Mouse (Mus musculus) liver, embryonic 13.5 days (tissue): ENCODE measurements around the gene Trappc4. TPM values are rescaled to one million over a fixed set of nuclear protein-coding genes. Genes with fewer than 3 reads are reported as not detected.
"Not testable (repeated sequence)": the region's sequence is repeated elsewhere in the genome, so short reads cannot be mapped to it uniquely, and the experiment has no call there.

Source experiments
- ATAC-seq: fragments of 200-750 bp; cut with Nextera tagmentation; 2 replicates; pipeline ENCODE4 v1.8.0; 2017; ENCODE audit warnings: low read depth, mild to moderate bottlenecking, moderate number of reproducible peaks, moderate library complexity
- DNase-seq: peaks from one replicate; pipeline ENCODE4 v3.0.0; 2022
- H3K27ac ChIP-seq: fragments of 300-500 bp; sonication (generic); 2 replicates; pipeline ENCODE4 v1.5.1; 2015; ENCODE audit warnings: moderate library complexity, mild to moderate bottlenecking, inconsistent platforms
- H3K27me3 ChIP-seq: fragments of 300-500 bp; sonication (generic); 2 replicates; pipeline ENCODE4 v1.6.1; 2015; ENCODE audit warnings: mild to moderate bottlenecking, inconsistent platforms
- H3K36me3 ChIP-seq: fragments of 300-500 bp; sonication (generic); 2 replicates; pipeline ENCODE4 v1.6.1; 2015; ENCODE audit warnings: mild to moderate bottlenecking, inconsistent platforms
- H3K4me1 ChIP-seq: fragments of 300-500 bp; sonication (generic); replicated peaks from 2 replicates; pipeline ENCODE4 v1.6.1; 2015; ENCODE audit warnings: inconsistent platforms
- H3K4me2 ChIP-seq: fragments of 300-500 bp; sonication (generic); 2 replicates; pipeline ENCODE4 v1.6.1; 2015; ENCODE audit warnings: inconsistent platforms, mild to moderate bottlenecking, moderate library complexity
- H3K4me3 ChIP-seq: fragments of 300-500 bp; sonication (generic); replicated peaks from 2 replicates; pipeline ENCODE4 v1.5.1; 2015; ENCODE audit warnings: mild to moderate bottlenecking, inconsistent platforms
- H3K9ac ChIP-seq: fragments of 300-500 bp; sonication (generic); 2 replicates; pipeline ENCODE4 v1.6.1; 2015; ENCODE audit warnings: mild to moderate bottlenecking, inconsistent platforms
- H3K9me3 ChIP-seq: fragments of 300-500 bp; sonication (generic); replicated peaks from 2 replicates; pipeline ENCODE4 v1.6.1; 2016; ENCODE audit warnings: inconsistent platforms
- WGBS: fragments of 180-500 bp; shearing (Covaris S2); methylation state at CpG from one replicate; pipeline ENCODE4 v1.1.7; 2015; ENCODE audit not compliant: insufficient replicate concordance; 5-methylcytosine and 5-hydroxymethylcytosine counted together
- polyA plus RNA-seq: library from polyadenylated mRNA; unstranded; fragments of >200 nt; fragmentation: Nextera tagmentation; extraction: Ambion mirVana; gene quantifications from 2 replicates; pipeline ENCODE4 v1.2.1, GENCODE M21; 2015

Gene Trappc4
- polyA plus RNA-seq, 1 experiment from 2014 or later = 68.3 TPM

DNA sequence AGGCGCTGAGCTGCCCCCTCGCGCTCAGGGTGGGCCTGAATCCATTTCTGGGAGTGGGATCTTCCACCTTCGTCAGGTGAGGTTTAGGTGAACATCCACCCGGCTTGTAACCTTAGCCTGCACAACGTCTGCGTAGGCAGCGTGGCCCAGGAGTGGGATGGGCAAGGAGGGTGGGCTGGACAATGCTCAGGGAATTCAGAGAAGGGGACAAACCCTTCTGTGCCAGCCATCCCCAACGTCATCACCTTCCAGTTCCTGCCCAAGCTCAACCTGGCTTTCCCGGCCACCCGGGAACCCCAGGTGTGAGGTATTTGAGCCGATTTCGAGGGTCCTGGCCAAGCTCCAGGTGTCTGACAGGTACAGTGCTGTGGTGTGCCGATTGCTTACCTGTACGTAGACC is 27.5 kb downstream of the Trappc4 start:
- Histone ChIP-seq H3K9me3 (no peaks in the 10 kb centered on the region), H3K36me3 (peaks cover 44% of the 10 kb centered on the region), H3K4me2 (peak overlapping the region; percentile 97), H3K9ac (peak overlapping the region; percentile 89), H3K4me1 (peaks cover 29% of the 10 kb centered on the region), H3K4me3 (peak overlapping the region; percentile 83), H3K27me3 (no peaks in the 10 kb centered on the region), H3K27ac (peak overlapping the region; percentile 73)
- 6% methylated on average over 15 of the region's 15 CpGs for WGBS
- DNase-seq = no peak
- 0 out of 2 replicates have a peak, but pooled peaks have one; percentile 2 for ATAC-seq

DNA sequence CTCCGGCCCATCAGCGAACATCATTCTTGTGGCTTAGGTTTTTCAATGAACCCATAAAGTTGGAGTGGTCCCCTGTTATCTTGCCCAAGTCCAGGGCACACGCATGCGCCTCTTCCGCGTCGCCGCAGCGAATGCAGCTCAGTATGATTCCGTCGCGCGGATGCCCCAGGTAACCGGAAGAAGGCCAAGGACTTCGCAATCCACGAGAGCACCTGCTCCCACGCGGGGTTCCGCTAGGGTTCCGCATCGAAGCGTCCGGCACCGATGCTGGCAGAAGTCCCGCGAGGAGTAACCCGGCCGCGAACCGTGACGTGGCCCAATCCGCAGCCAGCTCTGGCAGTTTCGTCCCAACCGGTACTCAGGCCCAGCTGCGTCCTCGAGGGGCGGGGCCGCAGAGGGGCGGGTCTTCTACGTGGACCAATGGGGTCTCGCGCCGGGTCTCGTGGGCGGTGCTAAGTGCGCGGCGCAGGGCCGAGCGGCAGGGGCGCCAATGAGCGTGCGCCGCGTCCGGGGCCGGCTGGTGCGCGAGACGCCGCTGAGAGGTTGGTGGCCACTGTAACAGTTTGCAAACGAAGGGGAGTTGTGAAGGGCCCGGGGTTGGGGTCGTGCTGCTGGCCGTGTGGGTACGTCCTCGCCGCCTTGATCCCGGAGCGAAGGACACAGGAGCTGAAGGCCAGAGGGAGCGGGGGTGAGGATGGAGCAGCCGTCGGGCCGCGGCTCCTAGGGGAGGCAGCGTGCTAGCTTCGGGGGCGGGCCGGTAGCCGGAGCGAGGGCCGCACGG is 28.2 kb downstream of the Trappc4 start, which contains the start of gene Hyou1:
Gene Hyou1, plus strand, starts transcription at position 437 of the 781 bp plus-strand sequence.
- peak within 1 kb of the TSS; percentile 97 for H3K4me2 ChIP-seq
- H3K9ac ChIP-seq = peak within 1 kb of the TSS; percentile 89
- H3K27me3 ChIP-seq = no peaks in the 10 kb centered on the region
- WGBS = under 1% methylated on average over 83 of the region's 83 CpGs
- no peaks in the 10 kb centered on the region for H3K9me3 ChIP-seq
- H3K36me3 ChIP-seq = peaks cover 38% of the 10 kb centered on the region
- H3K4me1 ChIP-seq = peaks cover 29% of the 10 kb centered on the region
- peak; percentile 99 for DNase-seq
- ATAC-seq = peak; percentile 94
- peak within 1 kb of the TSS; percentile 85 for H3K27ac ChIP-seq
- H3K4me3 ChIP-seq = peak within 1 kb of the TSS; percentile 83

DNA sequence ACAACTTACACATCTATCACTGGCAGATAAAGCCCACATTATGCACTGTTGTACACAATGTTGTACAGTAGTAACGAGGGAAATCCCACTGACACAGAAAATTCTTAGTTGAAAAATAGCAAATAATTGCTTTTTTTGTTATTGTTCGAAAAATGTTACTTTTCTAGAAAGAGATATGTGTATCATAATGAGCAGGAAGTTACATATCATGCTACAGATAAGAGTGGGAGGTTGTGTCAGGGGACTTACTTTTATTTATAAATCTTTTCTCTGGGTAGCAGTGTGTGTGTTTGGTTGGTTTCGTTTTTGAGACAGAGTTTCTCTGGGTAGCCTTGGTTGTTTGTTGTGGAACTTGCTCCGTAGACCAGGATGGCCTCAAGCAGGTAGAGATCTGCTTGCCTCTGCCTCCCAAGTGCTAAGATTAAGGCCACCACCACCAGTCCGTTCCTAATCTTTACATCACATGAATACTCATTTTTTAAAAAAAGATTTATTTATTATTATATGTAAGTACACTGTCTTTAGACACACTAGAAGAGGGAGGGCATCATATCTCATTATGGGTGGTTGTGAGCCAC is 29.2 kb downstream of the Trappc4 start:
- DNase-seq (no peak), ATAC-seq (no peak)
- H3K27me3 ChIP-seq = no peaks in the 10 kb centered on the region
- peaks cover 28% of the 10 kb centered on the region for H3K36me3 ChIP-seq
- H3K9me3 ChIP-seq = no peaks in the 10 kb centered on the region
- H3K4me3 ChIP-seq = peak overlapping the region; percentile 83
- 36% methylated on average over 5 of the region's 5 CpGs for WGBS
- H3K27ac ChIP-seq = peak overlapping the region; percentile 85
- peak overlapping the region; percentile 78 for H3K9ac ChIP-seq
- H3K4me2 ChIP-seq = peak overlapping the region; percentile 97
- H3K4me1 ChIP-seq = peaks cover 36% of the 10 kb centered on the region

DNA sequence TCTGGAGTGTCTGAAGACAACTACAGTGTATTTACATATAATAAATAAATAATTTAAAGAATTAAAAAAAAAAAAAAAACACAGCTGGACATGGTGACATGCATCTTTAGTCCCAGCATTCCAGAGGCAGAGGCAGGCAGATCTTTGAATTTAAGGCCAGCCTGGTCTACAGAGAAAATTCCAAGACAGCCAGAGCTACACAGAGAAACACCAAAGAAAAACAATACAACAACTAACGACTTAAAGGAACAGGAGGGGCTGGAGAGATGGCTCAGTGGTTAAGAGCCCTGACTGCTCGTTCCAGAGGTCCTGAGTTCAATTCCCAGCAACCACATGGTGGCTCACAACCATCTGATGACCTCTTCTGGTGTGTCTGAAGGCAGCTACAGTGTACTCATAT is 30.1 kb downstream of the Trappc4 start:
- WGBS = 56% methylated on average over 2 of the region's 2 CpGs
- H3K9ac ChIP-seq, DNase-seq, H3K27me3 ChIP-seq, ATAC-seq, H3K9me3 ChIP-seq, H3K4me3 ChIP-seq: not testable (repeated sequence)
- Histone ChIP-seq H3K36me3 (peaks cover 19% of the 10 kb centered on the region), H3K27ac (0 out of 2 replicates have a peak overlapping the region, but pooled peaks have one; percentile 85), H3K4me2 (peak overlapping the region; percentile 97), H3K4me1 (peaks cover 38% of the 10 kb centered on the region)

DNA sequence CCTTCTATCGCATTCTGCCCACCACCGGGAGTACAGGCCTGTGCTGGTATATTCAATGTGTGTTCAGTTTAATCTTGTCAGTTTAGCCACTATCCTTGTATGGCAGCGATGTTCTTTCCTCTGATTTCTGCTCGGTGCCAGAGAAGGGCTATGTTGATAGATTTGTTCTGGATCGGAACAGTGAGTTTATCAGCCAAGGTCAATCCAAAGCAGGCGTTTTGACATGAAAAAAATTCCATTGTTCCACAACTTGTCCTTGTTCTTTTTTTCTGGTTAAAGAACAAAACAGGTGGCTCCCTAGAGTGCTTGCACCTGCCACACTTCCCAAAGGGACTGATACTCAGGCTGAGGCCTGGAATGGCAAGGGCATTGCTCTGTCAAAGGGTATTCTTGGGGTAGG is 31.3 kb downstream of the Trappc4 start:
- Histone ChIP-seq H3K27ac (no peak overlapping the region), H3K4me2 (no peak overlapping the region), H3K4me1 (peaks cover 35% of the 10 kb centered on the region), H3K4me3 (no peak overlapping the region), H3K36me3 (peaks cover 7% of the 10 kb centered on the region), H3K27me3 (no peaks in the 10 kb centered on the region), H3K9me3 (no peaks in the 10 kb centered on the region), H3K9ac (no peak overlapping the region)
- WGBS = 86% methylated on average over 6 of the region's 6 CpGs
- ATAC-seq (no peak), DNase-seq (no peak)

DNA sequence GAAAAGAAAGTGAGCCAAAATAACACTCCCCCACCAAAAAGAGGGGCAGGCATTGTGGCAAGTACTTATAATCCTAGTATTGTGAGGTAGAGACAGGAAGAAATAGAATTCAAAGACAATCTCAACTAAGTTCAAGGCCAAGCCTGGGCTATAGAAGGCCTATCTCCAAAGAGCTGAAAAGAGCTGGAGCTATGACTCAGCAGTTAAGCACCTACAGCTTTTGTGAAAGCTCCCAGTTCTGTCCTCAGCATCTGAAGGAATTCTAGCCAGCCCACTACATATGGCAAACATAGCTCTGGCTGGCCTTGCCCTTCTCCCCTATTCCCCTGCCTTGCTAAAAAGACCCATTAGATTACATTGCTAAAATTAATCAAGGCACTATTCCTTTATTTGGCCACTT is 34.0 kb downstream of the Trappc4 start:
- no peak for ATAC-seq
- Histone ChIP-seq H3K27me3 (no peaks in the 10 kb centered on the region), H3K9me3 (no peaks in the 10 kb centered on the region), H3K9ac (peak overlapping the region; percentile 28; the same call in 1 of the 2 replicates), H3K4me2 (no peak overlapping the region), H3K4me1 (peaks cover 18% of the 10 kb centered on the region), H3K36me3 (no peaks in the 10 kb centered on the region), H3K4me3 (no peak overlapping the region), H3K27ac (peak overlapping the region; percentile 21)
- no peak for DNase-seq

DNA sequence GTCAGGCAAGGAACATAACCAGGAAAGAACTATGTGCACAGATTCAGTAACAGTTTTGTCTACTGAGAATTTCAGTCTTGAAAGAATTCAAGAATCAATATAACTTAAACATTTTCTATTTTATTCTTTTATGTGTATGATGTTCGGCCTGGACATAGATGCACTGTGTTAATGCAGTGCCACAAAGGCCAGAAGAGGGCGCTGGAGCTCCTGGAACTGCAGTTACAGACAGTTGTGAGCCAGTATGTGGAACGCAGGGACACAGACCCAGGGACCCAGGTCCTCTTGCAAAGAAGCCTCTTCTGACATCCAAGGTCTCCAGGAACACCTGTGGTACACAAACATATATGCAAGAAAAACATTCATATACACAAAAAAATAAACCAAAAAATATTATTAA is 42.9 kb downstream of the Trappc4 start:
- DNase-seq = no peak

DNA sequence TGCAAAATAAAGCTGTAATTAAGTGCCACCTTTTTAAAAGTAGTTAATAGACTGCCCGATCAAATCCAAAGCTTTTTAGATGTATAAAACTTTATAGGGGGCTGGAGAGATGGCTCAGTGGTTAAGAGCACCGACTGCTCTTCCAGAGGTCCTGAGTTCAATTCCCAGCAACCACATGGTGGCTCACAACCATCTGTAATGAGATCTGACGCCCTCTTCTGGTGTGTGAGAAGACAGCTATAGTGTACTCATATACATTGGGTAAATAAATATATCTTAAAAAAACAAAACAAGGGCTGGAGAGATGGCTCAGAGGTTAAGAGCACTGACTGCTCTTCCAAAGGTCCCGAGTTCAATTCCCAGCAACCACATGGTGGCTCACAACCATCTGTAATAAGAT is 45.5 kb downstream of the Trappc4 start:
- not testable (repeated sequence) for ATAC-seq, DNase-seq, H3K9me3 ChIP-seq, H3K27me3 ChIP-seq
- H3K4me1 ChIP-seq = peaks cover 18% of the 10 kb centered on the region
- H3K36me3 ChIP-seq = peaks cover 25% of the 10 kb centered on the region
- peak overlapping the region; percentile 84 for H3K4me2 ChIP-seq
- WGBS = 37% methylated on average over 4 of the region's 4 CpGs
- peak overlapping the region; percentile 89 for H3K9ac ChIP-seq
- peak overlapping the region; percentile 87 for H3K4me3 ChIP-seq
- H3K27ac ChIP-seq = peak overlapping the region; percentile 85

More for the DNA sequence above, 42.9 kb downstream of the Trappc4 start:
- no peaks in the 10 kb centered on the region for H3K9me3 ChIP-seq
- no peak for ATAC-seq
- 62% methylated on average over 3 of the region's 3 CpGs for WGBS
- H3K27ac ChIP-seq = no peak overlapping the region
- H3K4me2 ChIP-seq = no peak overlapping the region
- no peak overlapping the region for H3K9ac ChIP-seq
- peaks cover 5% of the 10 kb centered on the region for H3K36me3 ChIP-seq
- H3K4me3 ChIP-seq = no peak overlapping the region
- H3K4me1 ChIP-seq = peaks cover 12% of the 10 kb centered on the region
- no peaks in the 10 kb centered on the region for H3K27me3 ChIP-seq

DNA sequence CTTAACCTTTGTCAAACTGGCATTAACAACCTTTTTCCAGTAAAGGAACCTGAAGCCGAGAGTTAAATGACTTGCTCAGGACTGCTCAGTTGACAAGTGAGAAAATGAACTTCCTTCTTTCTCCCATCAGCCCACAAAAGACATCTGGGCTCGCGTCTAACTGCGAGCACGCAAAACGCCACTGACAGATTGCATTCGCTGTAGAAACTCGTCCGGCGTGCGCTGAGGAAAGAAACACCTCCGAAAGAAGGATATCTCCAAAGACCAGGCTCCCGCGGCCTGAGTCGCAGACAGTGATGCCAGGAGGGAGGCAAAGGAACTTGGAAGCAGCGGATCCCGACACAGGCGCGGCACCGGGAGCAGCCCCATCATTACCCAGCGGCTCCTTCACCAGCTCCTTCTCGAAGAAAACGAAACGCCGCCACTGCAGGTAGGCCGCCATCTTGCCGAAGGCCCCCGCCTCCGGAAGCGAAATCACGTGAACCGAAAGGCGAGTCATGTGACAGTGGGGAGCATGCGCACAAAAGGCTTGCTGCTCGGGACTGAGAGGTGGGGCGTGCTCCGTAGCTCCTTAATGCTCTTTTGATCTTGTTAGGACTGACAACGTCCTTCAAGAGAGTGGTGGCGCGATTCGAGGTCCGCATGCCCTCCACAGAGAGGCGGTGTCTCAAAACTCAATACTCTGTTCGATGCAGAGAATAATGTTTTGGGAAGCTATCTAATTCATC is 46.0 kb downstream of the Trappc4 start, which contains the start of gene Vps11:
Gene Vps11, minus strand, starts transcription at position 481 of the 728 bp plus-strand sequence.
- no peaks in the 10 kb centered on the region for H3K27me3 ChIP-seq
- no peaks in the 10 kb centered on the region for H3K9me3 ChIP-seq
- peaks cover 31% of the 10 kb centered on the region for H3K36me3 ChIP-seq
- H3K4me2 ChIP-seq = peak within 1 kb of the TSS; percentile 84
- H3K4me3 ChIP-seq = peak within 1 kb of the TSS; percentile 87
- peak within 1 kb of the TSS; percentile 85 for H3K27ac ChIP-seq
- WGBS = under 1% methylated on average over 44 of the region's 44 CpGs
- ATAC-seq (peak; percentile 91), DNase-seq (peak; percentile 92)
- peak within 1 kb of the TSS; percentile 89 for H3K9ac ChIP-seq
- peaks cover 22% of the 10 kb centered on the region for H3K4me1 ChIP-seq

DNA sequence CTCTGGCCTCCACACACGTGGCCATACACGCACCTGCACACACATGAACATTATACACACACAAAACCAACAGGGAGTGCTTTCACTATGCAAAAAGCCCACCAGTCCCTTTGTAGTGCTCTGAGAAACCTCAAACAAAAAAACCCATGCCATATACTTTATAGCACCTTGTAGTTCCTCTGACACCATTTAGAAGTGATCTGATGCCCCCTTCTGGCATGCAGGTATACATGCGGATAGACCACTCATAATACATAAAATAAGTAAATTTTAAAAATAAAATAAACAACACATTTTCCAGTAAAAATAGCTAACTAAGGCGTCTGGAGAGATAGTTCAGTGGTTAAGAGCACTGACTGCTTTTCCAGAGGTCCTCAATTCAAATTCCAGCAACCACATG is 50.2 kb downstream of the Trappc4 start:
- peaks cover 72% of the 10 kb centered on the region for H3K36me3 ChIP-seq
- no peak overlapping the region; the same call in 1 of the 2 replicates for H3K27ac ChIP-seq
- H3K9ac ChIP-seq = 0 out of 2 replicates have a peak overlapping the region, but pooled peaks have one; percentile 29
- peaks cover 27% of the 10 kb centered on the region for H3K4me1 ChIP-seq
- ATAC-seq (no peak), DNase-seq (no peak)
- no peak overlapping the region for H3K4me3 ChIP-seq
- 67% methylated on average over 4 of the region's 4 CpGs for WGBS
- no peak overlapping the region for H3K4me2 ChIP-seq
- H3K27me3 ChIP-seq = no peaks in the 10 kb centered on the region
- no peaks in the 10 kb centered on the region for H3K9me3 ChIP-seq
